Mouse (Mus musculus) spleen, postnatal 36 days (tissue): ENCODE results near the gene Tmem43.
A peak's percentile ranks its signal among the peaks of the same experiment; 100 is the strongest.
"Not testable (repeated sequence)": the region's sequence is repeated elsewhere in the genome, so short reads cannot be mapped to it uniquely, and the experiment has no call there.

Experiments
- DNase-seq, 2 experiments: peaks; one replicate each; pipeline ENCODE4 v3.0.0; 2022; ENCODE audit warnings: low spot score in 2 of 2, mixed read lengths in 1 of 2

The Tmem43 gene

GRCm38 (mm10) chr6:91472868-91473804, at the start of gene Tmem43, which contains the start of gene Chchd4:
Gene Tmem43, plus strand, starts transcription at chr6:91473703.
Gene Chchd4, minus strand, starts transcription at chr6:91473546.
- peak; percentile 99 to 100 for DNase-seq

GRCm38 (mm10) chr6:91424151-91424550, 49.4 kb upstream of the Tmem43 start:
- no peak for DNase-seq

GRCm38 (mm10) chr6:91440474-91441144, 32.9 kb upstream of the Tmem43 start:
- DNase-seq: peak; percentile 85 to 87

GRCm38 (mm10) chr6:91441145-91441662, 32.3 kb upstream of the Tmem43 start:
- DNase-seq: no peak

- DNase-seq: no peak
Observed at GRCm38 (mm10) chr6:91445316-91445715, 28.2 kb upstream of the Tmem43 start.

GRCm38 (mm10) chr6:91449472-91450225, 23.9 kb upstream of the Tmem43 start:
- no peak for DNase-seq

- DNase-seq: no peak
Observed at GRCm38 (mm10) chr6:91452056-91452455, 21.4 kb upstream of the Tmem43 start.

- DNase-seq: no peak
Observed at GRCm38 (mm10) chr6:91454546-91454945, 19.0 kb upstream of the Tmem43 start.

GRCm38 (mm10) chr6:91459471-91459870, 14.0 kb upstream of the Tmem43 start:
- no peak for DNase-seq

GRCm38 (mm10) chr6:91465756-91466155, 7.7 kb upstream of the Tmem43 start:
- no peak for DNase-seq

GRCm38 (mm10) chr6:91467106-91467505, 6.4 kb upstream of the Tmem43 start:
- DNase-seq: no peak

GRCm38 (mm10) chr6:91470712-91471111, 2.8 kb upstream of the Tmem43 start:
- DNase-seq: no peak

GRCm38 (mm10) chr6:91471427-91471826, 2.1 kb upstream of the Tmem43 start:
- not testable (repeated sequence) for DNase-seq

- peak in 1 of 2 experiments; percentile 8 for DNase-seq
Observed at GRCm38 (mm10) chr6:91472319-91472718, 1.2 kb upstream of the Tmem43 start.

- DNase-seq: no peak
Observed at GRCm38 (mm10) chr6:91473805-91474440, 420 bp downstream of the Tmem43 start.

- DNase-seq: no peak
Observed at GRCm38 (mm10) chr6:91474441-91475190, 1.1 kb downstream of the Tmem43 start.

- DNase-seq: no peak
Observed at GRCm38 (mm10) chr6:91476541-91476940, 3.0 kb downstream of the Tmem43 start.

GRCm38 (mm10) chr6:91483371-91483770, 9.9 kb downstream of the Tmem43 start:
- no peak for DNase-seq

GRCm38 (mm10) chr6:91486736-91487453, 13.4 kb downstream of the Tmem43 start:
- DNase-seq: no peak
